Mouse (Mus musculus) heart, embryonic 11.5 days (tissue): Measurements from ENCODE around the gene Tex13a. TPM values are rescaled to one million over a fixed set of nuclear protein-coding genes. Genes with fewer than 3 reads are reported as not detected.

Experiments
- ATAC-seq: fragments of 200-750 bp; cut with Nextera tagmentation; replicated peaks from 2 replicates; pipeline ENCODE4 v1.8.0; 2017; ENCODE audit warnings: moderate library complexity; ENCODE audit not compliant: insufficient number of reproducible peaks, low FRiP score, low TSS enrichment
- H3K27ac ChIP-seq: fragments of 300-500 bp; sonication (generic); 2 replicates; pipeline ENCODE4 v1.5.1; 2014; ENCODE audit warnings: mild to moderate bottlenecking, low read depth, low read length
- H3K27me3 ChIP-seq: fragments of 300-500 bp; sonication (generic); 2 replicates; pipeline ENCODE4 v1.6.1; 2014; ENCODE audit warnings: mild to moderate bottlenecking, low read length, mixed read lengths; ENCODE audit not compliant: control insufficient read depth, insufficient read depth
- H3K36me3 ChIP-seq: fragments of 300-500 bp; sonication (generic); 2 replicates; pipeline ENCODE4 v1.6.1; 2014; ENCODE audit warnings: mild to moderate bottlenecking, low read length, moderate library complexity, mixed read lengths; ENCODE audit not compliant: control insufficient read depth, insufficient read depth
- H3K4me1 ChIP-seq: fragments of 300-500 bp; sonication (generic); 2 replicates; pipeline ENCODE4 v1.6.1; 2014; ENCODE audit warnings: low read length; ENCODE audit not compliant: control insufficient read depth, insufficient read depth
- H3K4me2 ChIP-seq: fragments of 300-500 bp; sonication (generic); 2 replicates; pipeline ENCODE4 v1.6.1; 2014; ENCODE audit warnings: mild to moderate bottlenecking, moderate library complexity
- H3K4me3 ChIP-seq: fragments of 300-500 bp; sonication (generic); 2 replicates; pipeline ENCODE4 v1.5.1; 2014; ENCODE audit warnings: low read depth, low read length
- H3K9ac ChIP-seq: fragments of 300-500 bp; sonication (generic); 2 replicates; pipeline ENCODE4 v1.6.1; 2014; ENCODE audit warnings: mild to moderate bottlenecking, low read depth, low read length, moderate library complexity
- H3K9me3 ChIP-seq: fragments of 300-500 bp; sonication (generic); replicated peaks from 2 replicates; pipeline ENCODE4 v1.6.1; 2016; ENCODE audit warnings: low read length; ENCODE audit not compliant: control insufficient read depth
- WGBS: fragments of 180-500 bp; shearing (Covaris S2); extraction: QIAGEN DNeasy Blood & Tissue Kit; methylation state at CpG from one replicate; pipeline ENCODE4 v1.1.7; 2014; ENCODE audit not compliant: insufficient replicate concordance; 5-methylcytosine and 5-hydroxymethylcytosine counted together
- polyA plus RNA-seq: library from polyadenylated mRNA; unstranded; fragments of >200 nt; fragmentation: Nextera tagmentation; extraction: Ambion mirVana; gene quantifications from 2 replicates; pipeline ENCODE4 v1.2.1, GENCODE M21; 2014

Gene Tex13a
- not detected in 2 replicates for polyA plus RNA-seq

DNA sequence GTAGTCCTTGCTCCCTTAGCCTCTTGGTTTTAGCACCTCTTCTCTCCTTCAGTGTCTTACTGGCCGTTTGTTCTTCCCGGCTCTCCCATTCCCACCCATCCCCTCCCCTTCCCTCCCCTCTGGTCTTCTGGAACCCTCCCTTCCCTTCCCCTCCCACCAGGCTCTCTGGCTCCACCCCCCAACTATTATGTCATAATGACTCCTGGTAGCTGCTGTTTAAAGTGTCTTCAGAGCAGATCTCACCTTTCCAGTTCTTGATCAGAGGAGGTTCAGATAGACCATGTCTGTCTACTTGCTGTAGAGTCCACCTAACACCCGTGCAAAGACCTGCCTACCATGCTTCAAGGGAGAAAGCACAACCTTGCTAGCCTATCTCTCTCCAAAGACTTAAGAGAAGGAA, at the start of gene Tex13a:
Tex13a (minus strand) TSS at position 101 of the 400 bp plus-strand sequence.
- Histone ChIP-seq H3K27ac (no peak within 1 kb of the TSS), H3K4me2 (no peak within 1 kb of the TSS), H3K36me3 (no peaks in the 10 kb centered on the region), H3K9ac (no peak within 1 kb of the TSS), H3K27me3 (no peaks in the 10 kb centered on the region), H3K4me3 (no peak within 1 kb of the TSS), H3K4me1 (no peaks in the 10 kb centered on the region), H3K9me3 (no peaks in the 10 kb centered on the region)
- ATAC-seq, result no peak
- WGBS, result 69% methylated on average over 3 of the region's 3 CpGs

DNA sequence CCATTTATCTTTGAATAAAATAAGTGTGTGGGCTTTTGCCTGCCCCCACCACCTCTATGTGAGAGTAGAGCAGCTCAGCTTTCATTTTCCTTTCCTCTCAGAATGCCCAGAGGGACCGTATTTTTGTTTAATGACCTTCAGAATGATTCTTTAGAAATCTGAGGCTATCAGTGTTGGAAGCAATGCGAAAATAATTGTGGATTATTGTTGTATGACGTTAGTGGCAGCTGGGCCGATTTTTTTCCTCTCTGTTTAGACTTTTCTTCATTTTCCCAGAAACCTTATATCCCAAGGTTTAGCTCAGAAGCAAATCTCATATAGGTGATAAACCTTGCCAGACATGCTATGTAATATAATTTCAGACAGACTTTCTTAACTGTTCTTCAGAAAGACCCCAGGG, 25.2 kb upstream of the Tex13a start:
- Histone ChIP-seq H3K4me1 (no peaks in the 10 kb centered on the region), H3K27ac (no peak overlapping the region), H3K9ac (no peak overlapping the region), H3K9me3 (no peaks in the 10 kb centered on the region), H3K4me3 (no peak overlapping the region), H3K36me3 (no peaks in the 10 kb centered on the region), H3K27me3 (no peaks in the 10 kb centered on the region), H3K4me2 (no peak overlapping the region)
- no peak for ATAC-seq
- 68% methylated on average over 4 of the region's 4 CpGs for whole genome bisulfite sequencing

DNA sequence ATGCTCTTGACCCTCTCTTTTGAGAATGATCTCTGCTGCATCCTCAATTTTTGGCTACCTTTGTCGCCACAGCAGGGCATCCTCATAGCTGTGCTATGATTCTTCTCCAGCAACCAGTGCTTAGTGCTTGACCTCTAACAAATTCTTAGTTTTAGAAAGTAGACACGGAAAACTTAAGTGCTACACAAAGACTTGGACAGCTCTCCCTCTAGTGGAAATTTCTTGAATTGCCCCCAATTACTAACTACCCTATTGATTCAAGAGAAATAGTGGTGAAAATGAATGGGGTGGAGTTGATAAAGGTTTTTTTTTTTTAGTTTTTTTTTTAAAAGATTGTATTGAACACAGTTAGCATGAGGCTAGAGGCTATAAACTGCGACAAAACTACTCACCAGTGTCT, 39.2 kb downstream of the Tex13a start:
- H3K27ac ChIP-seq, result no peak overlapping the region
- H3K4me3 ChIP-seq, result no peak overlapping the region
- no peaks in the 10 kb centered on the region for H3K36me3 ChIP-seq
- no peak for ATAC-seq
- no peaks in the 10 kb centered on the region for H3K9me3 ChIP-seq
- no peak overlapping the region for H3K4me2 ChIP-seq
- WGBS, result 10% methylated on average over 3 of the region's 3 CpGs
- H3K27me3 ChIP-seq, result no peaks in the 10 kb centered on the region
- H3K9ac ChIP-seq, result no peak overlapping the region
- no peaks in the 10 kb centered on the region for H3K4me1 ChIP-seq
